Mouse (Mus musculus): Measurements from ENCODE around the gene Pla2g6. TPM values are rescaled to one million over a fixed set of nuclear protein-coding genes. Genes with fewer than 3 reads are reported as not detected.

Pla2g6 gene
- polyA plus RNA-seq, 1 experiment from 2014 or later = 35.4 TPM

GRCm38 (mm10) chr15:79262375-79262774 is 65.8 kb downstream of the Pla2g6 start:
- Histone ChIP-seq H3K27ac (replicated peaks) (no peak overlapping the region), H3K36me3 (no peaks in the 10 kb centered on the region), H3K9ac (replicated peaks) (peak overlapping the region; percentile 72; the same call in 1 of the 2 replicates), H3K4me3 (peak overlapping the region; percentile 63; the same call in 1 of the 2 replicates), H3K4me1 (peaks cover 15% of the 10 kb centered on the region), H3K27me3 (peaks cover 69% of the 10 kb centered on the region), H3K4me2 (replicated peaks) (peak overlapping the region; percentile 99), H3K9me3 (no peaks in the 10 kb centered on the region)
- ATAC-seq (ENCODE audit: low FRiP score, low read depth) = no peak
- WGBS = 27% methylated on average over 13 of the region's 13 CpGs

GRCm38 (mm10) chr15:79261757-79262156 is 66.4 kb downstream of the Pla2g6 start:
- peak; percentile 47; the same call in 1 of the 2 replicates for ATAC-seq (ENCODE audit: low FRiP score, low read depth)
- Histone ChIP-seq H3K36me3 (no peaks in the 10 kb centered on the region), H3K4me1 (peaks cover 15% of the 10 kb centered on the region), H3K27ac (replicated peaks) (no peak overlapping the region), H3K9me3 (no peaks in the 10 kb centered on the region), H3K27me3 (peaks cover 69% of the 10 kb centered on the region), H3K4me3 (peak overlapping the region; percentile 63), H3K9ac (replicated peaks) (peak overlapping the region; percentile 72), H3K4me2 (replicated peaks) (peak overlapping the region; percentile 99)
- WGBS = under 1% methylated on average over 28 of the region's 28 CpGs

- Histone ChIP-seq H3K9ac (replicated peaks) (peak overlapping the region; percentile 72), H3K4me1 (peaks cover 15% of the 10 kb centered on the region), H3K27me3 (peaks cover 69% of the 10 kb centered on the region), H3K4me3 (peak overlapping the region; percentile 63), H3K27ac (replicated peaks) (no peak overlapping the region), H3K36me3 (no peaks in the 10 kb centered on the region), H3K4me2 (replicated peaks) (peak overlapping the region; percentile 99), H3K9me3 (no peaks in the 10 kb centered on the region)
- ATAC-seq (ENCODE audit: low FRiP score, low read depth) = peak; percentile 41
- WGBS = 1% methylated on average over 45 of the region's 62 CpGs
Observed at GRCm38 (mm10) chr15:79261095-79261725, 67.0 kb downstream of the Pla2g6 start.

- H3K27me3 ChIP-seq = peaks cover 75% of the 10 kb centered on the region
- peaks cover 15% of the 10 kb centered on the region for H3K4me1 ChIP-seq
- H3K9ac ChIP-seq (replicated peaks) = no peak overlapping the region
- no peaks in the 10 kb centered on the region for H3K36me3 ChIP-seq
- 36% methylated on average over 17 of the region's 17 CpGs for WGBS
- no peaks in the 10 kb centered on the region for H3K9me3 ChIP-seq
- no peak overlapping the region for H3K4me3 ChIP-seq
- no peak overlapping the region for H3K4me2 ChIP-seq (replicated peaks)
- no peak for ATAC-seq (ENCODE audit: low FRiP score, low read depth)
- H3K27ac ChIP-seq (replicated peaks) = no peak overlapping the region
Observed at GRCm38 (mm10) chr15:79258521-79258920, 69.7 kb downstream of the Pla2g6 start.

GRCm38 (mm10) chr15:79254661-79255060 is 73.5 kb downstream of the Pla2g6 start, which contains the start of gene Slc16a8:
Gene Slc16a8, minus strand, starts transcription at chr15:79254761.
- ATAC-seq (ENCODE audit: low FRiP score, low read depth) = no peak
- H3K27me3 ChIP-seq = peaks cover 76% of the 10 kb centered on the region
- no peak within 1 kb of the TSS for H3K4me2 ChIP-seq (replicated peaks)
- no peak within 1 kb of the TSS for H3K27ac ChIP-seq (replicated peaks)
- WGBS = 21% methylated on average over 3 of the region's 3 CpGs
- no peaks in the 10 kb centered on the region for H3K36me3 ChIP-seq
- no peak within 1 kb of the TSS for H3K9ac ChIP-seq (replicated peaks)
- peaks cover 9% of the 10 kb centered on the region for H3K4me1 ChIP-seq
- H3K9me3 ChIP-seq = no peaks in the 10 kb centered on the region
- H3K4me3 ChIP-seq = no peak within 1 kb of the TSS

- H3K4me1 ChIP-seq = peaks cover 9% of the 10 kb centered on the region
- H3K27me3 ChIP-seq = peaks cover 63% of the 10 kb centered on the region
- peak overlapping the region; percentile 60 for H3K4me2 ChIP-seq (replicated peaks)
- peaks cover 15% of the 10 kb centered on the region for H3K36me3 ChIP-seq
- no peak overlapping the region for H3K27ac ChIP-seq (replicated peaks)
- 31% methylated on average over 24 of the region's 24 CpGs for WGBS
- H3K4me3 ChIP-seq = peak overlapping the region; percentile 37
- H3K9me3 ChIP-seq = no peaks in the 10 kb centered on the region
- ATAC-seq (ENCODE audit: low FRiP score, low read depth) = no peak
- peak overlapping the region; percentile 54 for H3K9ac ChIP-seq (replicated peaks)
Observed at GRCm38 (mm10) chr15:79252580-79252979, 75.6 kb downstream of the Pla2g6 start.

- peaks cover 63% of the 10 kb centered on the region for H3K27me3 ChIP-seq
- WGBS = 3% methylated on average over 61 of the region's 61 CpGs
Observed at GRCm38 (mm10) chr15:79251781-79252491, 76.3 kb downstream of the Pla2g6 start.

GRCm38 (mm10) chr15:79251168-79251567 is 77.0 kb downstream of the Pla2g6 start:
- H3K4me1 ChIP-seq = peaks cover 9% of the 10 kb centered on the region
- H3K4me2 ChIP-seq (replicated peaks) = no peak overlapping the region
- no peaks in the 10 kb centered on the region for H3K9me3 ChIP-seq
- H3K27me3 ChIP-seq = peaks cover 63% of the 10 kb centered on the region
- H3K27ac ChIP-seq (replicated peaks) = no peak overlapping the region
- H3K4me3 ChIP-seq = no peak overlapping the region
- peaks cover 25% of the 10 kb centered on the region for H3K36me3 ChIP-seq
- 53% methylated on average over 7 of the region's 7 CpGs for WGBS
- no peak overlapping the region for H3K9ac ChIP-seq (replicated peaks)
- ATAC-seq (ENCODE audit: low FRiP score, low read depth) = no peak

More at GRCm38 (mm10) chr15:79251781-79252491, 76.3 kb downstream of the Pla2g6 start:
- Histone ChIP-seq H3K36me3 (peaks cover 18% of the 10 kb centered on the region), H3K9ac (replicated peaks) (peak overlapping the region; percentile 54), H3K4me1 (peaks cover 9% of the 10 kb centered on the region), H3K4me3 (peak overlapping the region; percentile 37), H3K9me3 (no peaks in the 10 kb centered on the region), H3K4me2 (replicated peaks) (peak overlapping the region; percentile 60), H3K27ac (replicated peaks) (no peak overlapping the region)
- peak; percentile 61 for ATAC-seq (ENCODE audit: low FRiP score, low read depth)

GRCm38 (mm10) chr15:79250236-79250635 is 78.0 kb downstream of the Pla2g6 start:
- Histone ChIP-seq H3K27ac (replicated peaks) (no peak overlapping the region), H3K27me3 (peaks cover 58% of the 10 kb centered on the region), H3K4me1 (peaks cover 9% of the 10 kb centered on the region), H3K36me3 (peaks cover 35% of the 10 kb centered on the region), H3K4me2 (replicated peaks) (no peak overlapping the region), H3K9ac (replicated peaks) (no peak overlapping the region), H3K4me3 (no peak overlapping the region), H3K9me3 (no peaks in the 10 kb centered on the region)
- ATAC-seq (ENCODE audit: low FRiP score, low read depth) = no peak
- WGBS = 86% methylated on average over 2 of the region's 2 CpGs

GRCm38 (mm10) chr15:79245321-79245720 is 82.9 kb downstream of the Pla2g6 start:
- WGBS = 98% methylated on average over 3 of the region's 3 CpGs
- H3K4me2 ChIP-seq (replicated peaks) = no peak overlapping the region
- peaks cover 4% of the 10 kb centered on the region; the same call in 1 of the 2 replicates for H3K4me1 ChIP-seq
- H3K27me3 ChIP-seq = peaks cover 9% of the 10 kb centered on the region
- H3K4me3 ChIP-seq = no peak overlapping the region
- no peak for ATAC-seq (ENCODE audit: low FRiP score, low read depth)
- H3K9ac ChIP-seq (replicated peaks) = no peak overlapping the region
- H3K36me3 ChIP-seq = peaks cover 55% of the 10 kb centered on the region
- no peak overlapping the region for H3K27ac ChIP-seq (replicated peaks)
- H3K9me3 ChIP-seq = no peaks in the 10 kb centered on the region

- Histone ChIP-seq H3K9ac (replicated peaks) (no peak overlapping the region), H3K4me3 (no peak overlapping the region), H3K36me3 (peaks cover 65% of the 10 kb centered on the region), H3K27me3 (no peaks in the 10 kb centered on the region), H3K4me2 (replicated peaks) (no peak overlapping the region), H3K4me1 (peaks cover 4% of the 10 kb centered on the region; the same call in 1 of the 2 replicates), H3K9me3 (no peaks in the 10 kb centered on the region), H3K27ac (replicated peaks) (no peak overlapping the region)
- no peak for ATAC-seq (ENCODE audit: low FRiP score, low read depth)
- WGBS = 72% methylated on average over 7 of the region's 7 CpGs
Observed at GRCm38 (mm10) chr15:79244071-79244893, 83.9 kb downstream of the Pla2g6 start.
